Mouse (Mus musculus): ENCODE measurements around the gene Racgap1.
A peak's percentile ranks its signal among the peaks of the same experiment; 100 is the strongest.

The Racgap1 gene

GRCm38 (mm10) chr15:99664600-99665451, 13.4 kb upstream of the Racgap1 start:
- DNase-seq (ENCODE audit: low spot score in 2 of 2), result peak in 1 of 2 experiments; percentile 43

GRCm38 (mm10) chr15:99663964-99664599, 12.6 kb upstream of the Racgap1 start:
- DNase-seq (ENCODE audit: low spot score in 2 of 2), result no peak

- DNase-seq (ENCODE audit: low spot score in 2 of 2), result no peak
Measured at GRCm38 (mm10) chr15:99662371-99662770, 10.9 kb upstream of the Racgap1 start.

GRCm38 (mm10) chr15:99661121-99661830, 9.8 kb upstream of the Racgap1 start:
- DNase-seq (ENCODE audit: low spot score in 2 of 2), result no peak

GRCm38 (mm10) chr15:99658437-99658836, 7.0 kb upstream of the Racgap1 start:
- no peak for DNase-seq (ENCODE audit: low spot score in 2 of 2)

GRCm38 (mm10) chr15:99655956-99656355, 4.5 kb upstream of the Racgap1 start:
- no peak for DNase-seq (ENCODE audit: low spot score in 2 of 2)

GRCm38 (mm10) chr15:99653876-99654275, 2.4 kb upstream of the Racgap1 start:
- no peak for DNase-seq (ENCODE audit: low spot score in 2 of 2)

GRCm38 (mm10) chr15:99653291-99653690, 1.8 kb upstream of the Racgap1 start:
- no peak for DNase-seq (ENCODE audit: low spot score in 2 of 2)

- DNase-seq (ENCODE audit: low spot score in 2 of 2), result no peak
Measured at GRCm38 (mm10) chr15:99651984-99652872, 772 bp upstream of the Racgap1 start.

- DNase-seq (ENCODE audit: low spot score in 2 of 2), result no peak
Measured at GRCm38 (mm10) chr15:99650304-99650703, 1.2 kb downstream of the Racgap1 start.

GRCm38 (mm10) chr15:99649067-99649761, 2.2 kb downstream of the Racgap1 start:
- no peak for DNase-seq (ENCODE audit: low spot score in 2 of 2)

GRCm38 (mm10) chr15:99648326-99648725, 3.1 kb downstream of the Racgap1 start:
- no peak for DNase-seq (ENCODE audit: low spot score in 2 of 2)

- DNase-seq (ENCODE audit: low spot score in 2 of 2), result peak in 1 of 2 experiments; percentile 20
Measured at GRCm38 (mm10) chr15:99644776-99645175, 6.7 kb downstream of the Racgap1 start.

GRCm38 (mm10) chr15:99643832-99644231, 7.6 kb downstream of the Racgap1 start:
- DNase-seq (ENCODE audit: low spot score in 2 of 2), result no peak

- DNase-seq (ENCODE audit: low spot score in 2 of 2), result no peak
Measured at GRCm38 (mm10) chr15:99642622-99643021, 8.8 kb downstream of the Racgap1 start.

GRCm38 (mm10) chr15:99638124-99638485, 13.4 kb downstream of the Racgap1 start:
- no peak for DNase-seq (ENCODE audit: low spot score in 2 of 2)

- DNase-seq (ENCODE audit: low spot score in 2 of 2), result no peak
Measured at GRCm38 (mm10) chr15:99637405-99638123, 13.9 kb downstream of the Racgap1 start.

GRCm38 (mm10) chr15:99634702-99635101, 16.8 kb downstream of the Racgap1 start:
- no peak for DNase-seq (ENCODE audit: low spot score in 2 of 2)

- DNase-seq (ENCODE audit: low spot score in 2 of 2), result no peak
Measured at GRCm38 (mm10) chr15:99631618-99632017, 19.8 kb downstream of the Racgap1 start.

- no peak for DNase-seq (ENCODE audit: low spot score in 2 of 2)
Measured at GRCm38 (mm10) chr15:99622063-99622462, 29.4 kb downstream of the Racgap1 start.
